Mouse (Mus musculus): ENCODE results near the gene Kcng4.

- no peak for TF ChIP-seq POLR2A (IDR thresholded peaks at IDR 0.05; ENCODE audit: borderline replicate concordance, extremely low read depth, insufficient read depth, insufficient read length, poor library complexity, severe bottlenecking)
- TF ChIP-seq CTCF (IDR thresholded peaks at IDR 0.05; ENCODE audit: borderline replicate concordance, extremely low read depth, insufficient read depth, insufficient read length), result no peak
Measured at GRCm38 (mm10) chr8:119615096-119615495, 20.4 kb downstream of the Kcng4 start.

Data from brain, embryonic 14.5 days (tissue).